Mouse (Mus musculus) bone marrow, adult 2 months (tissue): Measurements from ENCODE around the gene 4933428M09Rik.

Experiments
- CTCF ChIP-seq: fragments of 200-500 bp; IDR thresholded peaks from 2 replicates; pipeline ENCODE4 v1.5.1; 2011; ENCODE audit warnings: low read length, control low read depth; ENCODE audit not compliant: control insufficient read depth, insufficient read depth
- POLR2A ChIP-seq: fragments of 200-500 bp; IDR thresholded peaks from 2 replicates; pipeline ENCODE4 v1.6.1; 2011; ENCODE audit warnings: low read depth, mild to moderate bottlenecking, control low read depth, low read length, borderline replicate concordance; ENCODE audit not compliant: control insufficient read depth

- TF ChIP-seq POLR2A (no peak), CTCF (no peak)
These were observed 41.8 kb downstream of the 4933428M09Rik start for GRCm38 (mm10) chrX:139220830-139221229.
